Mouse (Mus musculus): ENCODE data around the gene Cnot4.

GRCm38 (mm10) chr6:35084927-35085326 lies 48.6 kb downstream of the Cnot4 start:
- TF ChIP-seq CTCF (IDR thresholded peaks at IDR 0.05; ENCODE audit: control insufficient read depth, insufficient read depth, low read length) (no peak), POLR2A (IDR thresholded peaks at IDR 0.05; ENCODE audit: borderline replicate concordance, control insufficient read depth, low read depth, low read length) (no peak)
